Mouse (Mus musculus): ENCODE measurements around the gene Znrd1as. TPM values are rescaled to one million over a fixed set of nuclear protein-coding genes. Genes with fewer than 3 reads are reported as not detected.

The Znrd1as gene
- total and polyA plus RNA-seq, 3 experiments: 1.8 to 2.8 TPM; not detected in 1

DNA sequence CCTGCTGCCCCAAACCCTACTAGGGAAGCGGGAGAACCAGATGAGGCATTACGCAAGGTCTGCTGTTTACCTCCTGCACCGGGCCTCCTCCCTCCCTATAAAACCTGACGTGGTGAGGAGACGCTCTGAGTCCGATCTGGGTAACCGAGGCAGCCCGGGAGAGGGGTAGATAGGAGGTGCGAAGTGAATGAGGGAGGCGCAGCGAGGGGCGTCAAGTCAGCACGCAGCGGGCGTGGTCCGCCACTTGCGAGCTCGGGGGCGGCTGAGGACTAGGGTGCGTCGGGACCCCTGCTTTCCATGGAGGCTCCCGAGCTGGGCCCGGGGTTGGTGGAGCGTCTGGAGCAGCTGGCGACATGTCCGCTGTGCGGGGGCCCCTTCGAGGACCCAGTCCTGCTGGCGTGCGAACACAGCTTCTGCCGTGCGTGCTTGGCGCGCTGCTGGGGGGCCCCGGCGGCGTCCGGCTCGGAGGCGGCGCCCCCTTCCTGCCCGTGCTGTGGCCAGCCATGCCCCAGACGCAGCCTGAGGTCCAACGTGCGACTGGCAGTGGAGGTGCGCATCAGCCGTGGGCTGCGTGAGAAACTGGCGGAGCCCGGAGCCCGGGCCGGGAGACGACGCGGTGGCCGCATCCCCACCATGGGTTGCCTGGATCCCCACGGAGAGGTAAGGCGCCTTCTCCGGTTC lies 15.5 kb upstream of the Znrd1as start, which contains the start of gene Rnf39:
Rnf39 (plus strand) TSS at position 128 of the 681 bp plus-strand sequence.
- TF ChIP-seq MYB (IDR thresholded peaks at IDR 0.05; ENCODE audit: low read depth, low read length): no peak
- TF ChIP-seq POLR2AphosphoS2 (IDR thresholded peaks at IDR 0.05; ENCODE audit: low read length): no peak
- no peak for TF ChIP-seq ZMIZ1 (IDR thresholded peaks at IDR 0.05; ENCODE audit: low read depth, low read length)
- TF ChIP-seq KAT2A (conservative IDR thresholded peaks at IDR 0.05; ENCODE audit: low read depth, low read length): no peak
- peaks cover 2% of the 10 kb centered on the region in 2 experiments for H3K27me3 ChIP-seq (ENCODE audit: control insufficient read depth in 1 of 2, insufficient read depth in 2 of 2, low read length in 2 of 2)
- no peak within 1 kb of the TSS for H3K4me3 ChIP-seq (ENCODE audit: control insufficient read depth in 1 of 2, insufficient read depth in 1 of 2, low read depth in 2 of 2, low read length in 2 of 2)
- no peaks in the 10 kb centered on the region for H3K9me3 ChIP-seq (replicated peaks; ENCODE audit: insufficient read depth, low read length)
- H3K9ac ChIP-seq (ENCODE audit: control insufficient read depth, low read depth, low read length, poor library complexity, severe bottlenecking): no peak within 1 kb of the TSS
- no peak within 1 kb of the TSS for H3K27ac ChIP-seq (ENCODE audit: control insufficient read depth, low read depth, low read length)
- no peak for DNase-seq (ENCODE audit: low read depth, low spot score)
- H3K79me2 ChIP-seq (ENCODE audit: control insufficient read depth, insufficient read depth, low read length, poor library complexity): no peaks in the 10 kb centered on the region
- H3K36me3 ChIP-seq (ENCODE audit: control insufficient read depth in 1 of 2, insufficient read depth in 2 of 2, low read length in 2 of 2): no peaks in the 10 kb centered on the region
- H3K4me1 ChIP-seq (ENCODE audit: control insufficient read depth in 1 of 2, insufficient read depth in 2 of 2, low read length in 2 of 2): peaks cover 0 to under 1% of the 10 kb centered on the region in 2 experiments; a peak in 1 of 4 replicates

DNA sequence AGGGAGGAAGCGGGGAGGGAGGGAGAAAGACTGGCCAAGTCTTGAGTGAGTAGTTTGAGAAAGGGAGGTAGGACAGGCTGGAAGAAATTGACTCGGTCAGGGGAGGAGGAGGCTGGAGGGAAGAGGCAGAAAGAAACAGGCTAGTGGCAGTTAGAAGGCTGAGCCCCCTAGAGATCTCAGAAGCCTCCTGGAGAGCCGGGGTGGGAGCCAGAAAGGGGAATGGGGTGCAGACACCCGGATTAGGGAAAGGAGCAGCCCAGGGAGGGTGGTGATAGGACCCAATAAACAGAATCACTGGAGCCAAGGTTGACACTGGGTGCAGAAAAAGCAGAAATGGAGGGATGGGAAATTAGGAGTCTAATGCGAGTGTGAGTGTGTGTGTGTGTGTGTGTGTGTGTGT lies 14.7 kb upstream of the Znrd1as start:
- Histone ChIP-seq H3K4me1 (ENCODE audit: control insufficient read depth in 1 of 2, insufficient read depth in 2 of 2, low read length in 2 of 2) (no peaks in the 10 kb centered on the region), H3K9ac (ENCODE audit: control insufficient read depth, low read depth, low read length, poor library complexity, severe bottlenecking) (no peak overlapping the region), H3K9me3 (replicated peaks; ENCODE audit: insufficient read depth, low read length) (no peaks in the 10 kb centered on the region), H3K27me3 (ENCODE audit: control insufficient read depth in 1 of 2, insufficient read depth in 2 of 2, low read length in 2 of 2) (peaks cover 2% of the 10 kb centered on the region in 2 experiments), H3K79me2 (ENCODE audit: control insufficient read depth, insufficient read depth, low read length, poor library complexity) (no peaks in the 10 kb centered on the region), H3K27ac (ENCODE audit: control insufficient read depth, low read depth, low read length) (no peak overlapping the region), H3K4me3 (ENCODE audit: control insufficient read depth in 1 of 2, insufficient read depth in 1 of 2, low read depth in 2 of 2, low read length in 2 of 2) (no peak overlapping the region), H3K36me3 (ENCODE audit: control insufficient read depth in 1 of 2, insufficient read depth in 2 of 2, low read length in 2 of 2) (no peaks in the 10 kb centered on the region)
- no peak for DNase-seq (ENCODE audit: low read depth, low spot score)
- TF ChIP-seq CTCF (IDR thresholded peaks at IDR 0.05 in 2 of 3, conservative IDR thresholded peaks at IDR 0.05 in 1 of 3; ENCODE audit: control insufficient read depth in 1 of 3, insufficient read depth in 1 of 3, low read depth in 2 of 3, low read length in 3 of 3, poor library complexity in 1 of 3, severe bottlenecking in 1 of 3) (no peak), GATA1 (IDR thresholded peaks at IDR 0.05; ENCODE audit: low read depth, low read length) (no peak)

DNA sequence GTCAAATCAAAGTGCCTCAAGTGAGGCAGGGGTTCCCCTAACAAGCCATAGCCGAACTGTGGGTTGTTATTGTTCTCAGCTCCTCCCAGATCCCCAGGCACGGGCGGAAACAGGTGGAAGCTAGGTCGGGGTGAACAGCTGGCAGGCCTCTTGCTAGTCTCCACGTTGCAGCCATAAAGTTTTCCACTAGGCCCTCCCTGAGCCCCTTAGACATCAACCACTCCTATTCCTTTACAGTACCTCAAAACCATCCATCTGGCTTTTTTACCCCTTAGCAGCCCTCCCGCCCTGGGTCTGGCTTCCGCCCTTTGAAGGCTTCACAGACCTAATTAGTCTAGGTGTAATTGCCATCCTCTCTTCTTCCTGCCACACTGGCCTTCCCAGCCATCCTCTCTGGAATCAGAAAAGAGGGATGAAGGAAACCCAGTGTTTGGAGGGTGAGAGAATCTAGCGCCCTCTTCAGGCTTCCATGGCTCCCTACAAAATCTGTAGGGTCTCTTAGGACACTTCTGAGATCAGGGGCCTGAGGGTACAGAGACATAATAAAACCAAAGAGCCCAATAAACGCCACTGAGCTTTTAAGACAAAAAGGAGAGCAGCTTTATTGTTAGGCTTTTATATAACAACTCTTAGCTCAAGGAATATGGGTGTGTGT lies 14.1 kb upstream of the Znrd1as start:
- no peaks in the 10 kb centered on the region for H3K79me2 ChIP-seq (ENCODE audit: control insufficient read depth, insufficient read depth, low read length, poor library complexity)
- no peak overlapping the region for H3K9ac ChIP-seq (ENCODE audit: control insufficient read depth, low read depth, low read length, poor library complexity, severe bottlenecking)
- H3K9me3 ChIP-seq (replicated peaks; ENCODE audit: insufficient read depth, low read length): no peaks in the 10 kb centered on the region
- no peak overlapping the region for H3K27ac ChIP-seq (ENCODE audit: control insufficient read depth, low read depth, low read length)
- no peaks in the 10 kb centered on the region for H3K36me3 ChIP-seq (ENCODE audit: control insufficient read depth in 1 of 2, insufficient read depth in 2 of 2, low read length in 2 of 2)
- no peak overlapping the region for H3K4me3 ChIP-seq (ENCODE audit: control insufficient read depth in 1 of 2, insufficient read depth in 1 of 2, low read depth in 2 of 2, low read length in 2 of 2)
- peaks cover 0 to 2% of the 10 kb centered on the region in 2 experiments; a peak in 2 of 4 replicates for H3K27me3 ChIP-seq (ENCODE audit: control insufficient read depth in 1 of 2, insufficient read depth in 2 of 2, low read length in 2 of 2)
- TF ChIP-seq SIN3A (IDR thresholded peaks at IDR 0.05; ENCODE audit: low read length): no peak
- no peak for TF ChIP-seq MAZ (IDR thresholded peaks at IDR 0.05; ENCODE audit: low read depth, low read length)
- no peak for TF ChIP-seq EP300 (IDR thresholded peaks at IDR 0.05; ENCODE audit: low read depth in 1 of 2, low read length in 2 of 2)
- TF ChIP-seq ZMIZ1 (IDR thresholded peaks at IDR 0.05; ENCODE audit: low read depth, low read length): no peak
- no peak for TF ChIP-seq MXI1 (IDR thresholded peaks at IDR 0.05; ENCODE audit: low read depth, low read length)
- no peak for TF ChIP-seq TAL1 (IDR thresholded peaks at IDR 0.05; ENCODE audit: low read length)
- no peak for TF ChIP-seq ZKSCAN1 (IDR thresholded peaks at IDR 0.05; ENCODE audit: low read depth, low read length)
- peak; percentile 11 to 23 (median 16); a peak in 3 of 6 replicates for TF ChIP-seq CTCF (IDR thresholded peaks at IDR 0.05 in 2 of 3, conservative IDR thresholded peaks at IDR 0.05 in 1 of 3; ENCODE audit: control insufficient read depth in 1 of 3, insufficient read depth in 1 of 3, low read depth in 2 of 3, low read length in 3 of 3, poor library complexity in 1 of 3, severe bottlenecking in 1 of 3)
- DNase-seq (ENCODE audit: low read depth, low spot score): no peak
- no peaks in the 10 kb centered on the region for H3K4me1 ChIP-seq (ENCODE audit: control insufficient read depth in 1 of 2, insufficient read depth in 2 of 2, low read length in 2 of 2)

Measured in MEL (cell line).